Mouse (Mus musculus): ENCODE results near the gene Crp. TPM values are rescaled to one million over a fixed set of nuclear protein-coding genes. Genes with fewer than 3 reads are reported as not detected.
A peak's percentile ranks its signal among the peaks of the same experiment; 100 is the strongest.

Gene Crp
- polyA plus RNA-seq, 1 experiment from 2014 or later: 0.39 TPM

- WGBS: 16% methylated on average over 4 of the region's 4 CpGs
- no peak overlapping the region for H3K4me2 ChIP-seq (ENCODE audit: low read depth, low read length)
- no peaks in the 10 kb centered on the region for H3K4me1 ChIP-seq (ENCODE audit: control insufficient read depth, insufficient read depth, low read length)
- no peak for ATAC-seq (ENCODE audit: low read depth)
- H3K9me3 ChIP-seq (ENCODE audit: control insufficient read depth, low read length): no peaks in the 10 kb centered on the region
- no peak overlapping the region for H3K4me3 ChIP-seq (ENCODE audit: low read depth, low read length)
- H3K27ac ChIP-seq (ENCODE audit: low read depth, low read length): no peak overlapping the region
- H3K9ac ChIP-seq (replicated peaks; ENCODE audit: low read depth, low read length): no peak overlapping the region
- H3K36me3 ChIP-seq (ENCODE audit: control insufficient read depth, insufficient read depth, low read length): no peaks in the 10 kb centered on the region
- no peaks in the 10 kb centered on the region for H3K27me3 ChIP-seq (ENCODE audit: control insufficient read depth, insufficient read depth, low read length)
Observed at GRCm38 (mm10) chr1:172704769-172705168, 6.9 kb downstream of the Crp start.

- ATAC-seq (ENCODE audit: low read depth): peak; percentile 55; the same call in 1 of the 2 replicates
- H3K9ac ChIP-seq (replicated peaks; ENCODE audit: low read depth, low read length): no peak overlapping the region
- H3K36me3 ChIP-seq (ENCODE audit: control insufficient read depth, insufficient read depth, low read length): no peaks in the 10 kb centered on the region
- no peak overlapping the region for H3K4me3 ChIP-seq (ENCODE audit: low read depth, low read length)
- 62% methylated on average over 4 of the region's 4 CpGs for WGBS
- no peaks in the 10 kb centered on the region for H3K4me1 ChIP-seq (ENCODE audit: control insufficient read depth, insufficient read depth, low read length)
- no peak overlapping the region for H3K4me2 ChIP-seq (ENCODE audit: low read depth, low read length)
- H3K27ac ChIP-seq (ENCODE audit: low read depth, low read length): no peak overlapping the region
- H3K27me3 ChIP-seq (ENCODE audit: control insufficient read depth, insufficient read depth, low read length): no peaks in the 10 kb centered on the region
- H3K9me3 ChIP-seq (ENCODE audit: control insufficient read depth, low read length): no peaks in the 10 kb centered on the region
Observed at GRCm38 (mm10) chr1:172706243-172706642, 8.4 kb downstream of the Crp start.

GRCm38 (mm10) chr1:172709788-172710350, 12.0 kb downstream of the Crp start:
- Histone ChIP-seq H3K4me1 (ENCODE audit: control insufficient read depth, insufficient read depth, low read length) (no peaks in the 10 kb centered on the region), H3K4me2 (ENCODE audit: low read depth, low read length) (no peak overlapping the region), H3K9me3 (ENCODE audit: control insufficient read depth, low read length) (no peaks in the 10 kb centered on the region), H3K4me3 (ENCODE audit: low read depth, low read length) (no peak overlapping the region), H3K36me3 (ENCODE audit: control insufficient read depth, insufficient read depth, low read length) (no peaks in the 10 kb centered on the region), H3K27me3 (ENCODE audit: control insufficient read depth, insufficient read depth, low read length) (no peaks in the 10 kb centered on the region), H3K9ac (replicated peaks; ENCODE audit: low read depth, low read length) (no peak overlapping the region), H3K27ac (ENCODE audit: low read depth, low read length) (no peak overlapping the region)
- WGBS: 95% methylated on average over 3 of the region's 3 CpGs
- ATAC-seq (ENCODE audit: low read depth): no peak

GRCm38 (mm10) chr1:172711396-172711795, 13.5 kb downstream of the Crp start:
- Histone ChIP-seq H3K4me1 (ENCODE audit: control insufficient read depth, insufficient read depth, low read length) (no peaks in the 10 kb centered on the region), H3K27me3 (ENCODE audit: control insufficient read depth, insufficient read depth, low read length) (no peaks in the 10 kb centered on the region), H3K9ac (replicated peaks; ENCODE audit: low read depth, low read length) (no peak overlapping the region), H3K4me3 (ENCODE audit: low read depth, low read length) (no peak overlapping the region), H3K27ac (ENCODE audit: low read depth, low read length) (no peak overlapping the region), H3K36me3 (ENCODE audit: control insufficient read depth, insufficient read depth, low read length) (no peaks in the 10 kb centered on the region), H3K9me3 (ENCODE audit: control insufficient read depth, low read length) (no peaks in the 10 kb centered on the region), H3K4me2 (ENCODE audit: low read depth, low read length) (no peak overlapping the region)
- 73% methylated on average over 2 of the region's 2 CpGs for WGBS
- ATAC-seq (ENCODE audit: low read depth): no peak

GRCm38 (mm10) chr1:172711962-172712361, 14.1 kb downstream of the Crp start:
- Histone ChIP-seq H3K9me3 (ENCODE audit: control insufficient read depth, low read length) (no peaks in the 10 kb centered on the region), H3K4me1 (ENCODE audit: control insufficient read depth, insufficient read depth, low read length) (no peaks in the 10 kb centered on the region), H3K27me3 (ENCODE audit: control insufficient read depth, insufficient read depth, low read length) (no peaks in the 10 kb centered on the region), H3K4me3 (ENCODE audit: low read depth, low read length) (no peak overlapping the region), H3K9ac (replicated peaks; ENCODE audit: low read depth, low read length) (no peak overlapping the region), H3K27ac (ENCODE audit: low read depth, low read length) (no peak overlapping the region), H3K36me3 (ENCODE audit: control insufficient read depth, insufficient read depth, low read length) (no peaks in the 10 kb centered on the region), H3K4me2 (ENCODE audit: low read depth, low read length) (no peak overlapping the region)
- 68% methylated on average over 4 of the region's 4 CpGs for WGBS
- no peak for ATAC-seq (ENCODE audit: low read depth)

- Histone ChIP-seq H3K4me2 (ENCODE audit: low read depth, low read length) (no peak overlapping the region), H3K27ac (ENCODE audit: low read depth, low read length) (no peak overlapping the region), H3K4me1 (ENCODE audit: control insufficient read depth, insufficient read depth, low read length) (no peaks in the 10 kb centered on the region), H3K27me3 (ENCODE audit: control insufficient read depth, insufficient read depth, low read length) (no peaks in the 10 kb centered on the region), H3K36me3 (ENCODE audit: control insufficient read depth, insufficient read depth, low read length) (no peaks in the 10 kb centered on the region), H3K4me3 (ENCODE audit: low read depth, low read length) (no peak overlapping the region), H3K9ac (replicated peaks; ENCODE audit: low read depth, low read length) (no peak overlapping the region), H3K9me3 (ENCODE audit: control insufficient read depth, low read length) (no peaks in the 10 kb centered on the region)
- ATAC-seq (ENCODE audit: low read depth): no peak
- WGBS: 80% methylated on average over 3 of the region's 3 CpGs
Observed at GRCm38 (mm10) chr1:172751241-172751640, 53.4 kb downstream of the Crp start.

GRCm38 (mm10) chr1:172755151-172755550, 57.3 kb downstream of the Crp start:
- no peaks in the 10 kb centered on the region for H3K36me3 ChIP-seq (ENCODE audit: control insufficient read depth, insufficient read depth, low read length)
- WGBS: 79% methylated on average over 7 of the region's 7 CpGs
- no peak overlapping the region for H3K27ac ChIP-seq (ENCODE audit: low read depth, low read length)
- no peak overlapping the region for H3K4me3 ChIP-seq (ENCODE audit: low read depth, low read length)
- ATAC-seq (ENCODE audit: low read depth): no peak
- no peaks in the 10 kb centered on the region for H3K9me3 ChIP-seq (ENCODE audit: control insufficient read depth, low read length)
- H3K27me3 ChIP-seq (ENCODE audit: control insufficient read depth, insufficient read depth, low read length): no peaks in the 10 kb centered on the region
- no peak overlapping the region for H3K9ac ChIP-seq (replicated peaks; ENCODE audit: low read depth, low read length)
- H3K4me1 ChIP-seq (ENCODE audit: control insufficient read depth, insufficient read depth, low read length): no peaks in the 10 kb centered on the region
- H3K4me2 ChIP-seq (ENCODE audit: low read depth, low read length): no peak overlapping the region

- no peak overlapping the region for H3K4me2 ChIP-seq (ENCODE audit: low read depth, low read length)
- ATAC-seq (ENCODE audit: low read depth): no peak
- H3K9me3 ChIP-seq (ENCODE audit: control insufficient read depth, low read length): no peaks in the 10 kb centered on the region
- WGBS: 90% methylated on average over 1 of the region's 1 CpGs
- no peaks in the 10 kb centered on the region for H3K4me1 ChIP-seq (ENCODE audit: control insufficient read depth, insufficient read depth, low read length)
- H3K36me3 ChIP-seq (ENCODE audit: control insufficient read depth, insufficient read depth, low read length): no peaks in the 10 kb centered on the region
- no peaks in the 10 kb centered on the region for H3K27me3 ChIP-seq (ENCODE audit: control insufficient read depth, insufficient read depth, low read length)
- no peak overlapping the region for H3K27ac ChIP-seq (ENCODE audit: low read depth, low read length)
- H3K4me3 ChIP-seq (ENCODE audit: low read depth, low read length): no peak overlapping the region
- no peak overlapping the region for H3K9ac ChIP-seq (replicated peaks; ENCODE audit: low read depth, low read length)
Observed at GRCm38 (mm10) chr1:172759525-172759924, 61.7 kb downstream of the Crp start.

- Histone ChIP-seq H3K27ac (ENCODE audit: low read depth, low read length) (no peak overlapping the region), H3K36me3 (ENCODE audit: control insufficient read depth, insufficient read depth, low read length) (no peaks in the 10 kb centered on the region), H3K27me3 (ENCODE audit: control insufficient read depth, insufficient read depth, low read length) (no peaks in the 10 kb centered on the region), H3K4me1 (ENCODE audit: control insufficient read depth, insufficient read depth, low read length) (no peaks in the 10 kb centered on the region), H3K9ac (replicated peaks; ENCODE audit: low read depth, low read length) (no peak overlapping the region), H3K4me3 (ENCODE audit: low read depth, low read length) (no peak overlapping the region), H3K9me3 (ENCODE audit: control insufficient read depth, low read length) (no peaks in the 10 kb centered on the region), H3K4me2 (ENCODE audit: low read depth, low read length) (no peak overlapping the region)
- 63% methylated on average over 5 of the region's 5 CpGs for WGBS
- no peak for ATAC-seq (ENCODE audit: low read depth)
Observed at GRCm38 (mm10) chr1:172779195-172779594, 81.3 kb downstream of the Crp start.

Measured in neural tube, embryonic 14.5 days (tissue).